9 mouse cellular contexts compared by ENCODE assay signal in genomic region chr2:92187061-92187460, GRCm38 (mm10).
DNase-seq lines count a peak whose midpoint lies in the region; ATAC-seq and TF ChIP-seq lines count a peak whose summit lies in the region.
"Had no signal": no experiment of that assay in that cellular context is flagged by ENCODE, and none has a peak within 500 bp of the region (broad histone marks: within the 10 kb centered on the region; RNA-seq: fewer than 3 reads in every experiment).

No protein-coding gene starts in this region.

- CTCF ChIA-PET in Patski (lab: Charles Lee) = interaction anchor here (1.2 kb wide), 1 partner anchor 14 kb away, joined by 3 read pairs; no protein-coding TSS in a partner anchor

- H3K27ac ChIP-seq in kidney, embryonic 14.5 days (ENCODE audit: low read depth, low read length) = no peak overlapping the region
- no peak overlapping the region for H3K27ac ChIP-seq in hindbrain, embryonic 10.5 days
- H3K27ac ChIP-seq in midbrain, embryonic 16.5 days (ENCODE audit: low read length) = no peak overlapping the region
- H3K27ac ChIP-seq: liver, embryonic 14.5 days had no signal

- peak overlapping the region; percentile 8; the same call in 1 of the 2 replicates for H3K4me2 ChIP-seq in kidney, embryonic 14.5 days (replicated peaks; ENCODE audit: low read depth, low read length)
- peak overlapping the region; percentile 83 for H3K4me2 ChIP-seq in midbrain, embryonic 16.5 days (ENCODE audit: low read length)

- in situ Hi-C loops in Patski (cut with MboI; ENCODE audit: low pct_unique_long_range_greater_than_20kb) = no loop called here

- no peaks in the 10 kb centered on the region for H3K9me3 ChIP-seq in kidney, embryonic 14.5 days (ENCODE audit: control insufficient read depth, low read length)
- no peaks in the 10 kb centered on the region for H3K9me3 ChIP-seq in hindbrain, embryonic 10.5 days
- no peaks in the 10 kb centered on the region for H3K9me3 ChIP-seq in midbrain, embryonic 16.5 days (replicated peaks; ENCODE audit: control insufficient read depth, low read length, poor library complexity, severe bottlenecking)

- POLR2A ChIA-PET in Patski (lab: Charles Lee) = interaction anchor here (0.6 kb wide), 1 partner anchor 33 kb away, joined by 3 read pairs; no protein-coding TSS in a partner anchor

- ATAC-seq in kidney, embryonic 14.5 days (ENCODE audit: low FRiP score, low TSS enrichment) = no peak
- no peak for ATAC-seq in Patski
- no peak for ATAC-seq in midbrain, embryonic 16.5 days
- ATAC-seq in megakaryocyte progenitor cell, adult 5-6 weeks (replicated peaks; ENCODE audit: poor library complexity) = no peak

- no peaks in the 10 kb centered on the region for H3K27me3 ChIP-seq in kidney, embryonic 14.5 days (ENCODE audit: control insufficient read depth, insufficient read depth, low read length)
- H3K27me3 ChIP-seq in Patski = no peaks in the 10 kb centered on the region
- no peaks in the 10 kb centered on the region for H3K27me3 ChIP-seq in hindbrain, embryonic 10.5 days (ENCODE audit: insufficient read depth, poor library complexity, severe bottlenecking)
- no peaks in the 10 kb centered on the region for H3K27me3 ChIP-seq in midbrain, embryonic 16.5 days (ENCODE audit: control insufficient read depth, insufficient read depth, low read depth, low read length)

- H3K9ac ChIP-seq in kidney, embryonic 14.5 days (ENCODE audit: low read depth, low read length) = no peak overlapping the region
- H3K9ac ChIP-seq in midbrain, embryonic 16.5 days (ENCODE audit: low read depth, low read length) = no peak overlapping the region
- H3K9ac ChIP-seq: liver, embryonic 14.5 days had no signal

- DNase-seq in kidney, adult 18-20 months = no peak
- DNase-seq in Patski (ENCODE audit: low read depth, low spot score) = no peak
- DNase-seq in hindbrain, embryonic 10.5 days (ENCODE audit: low spot score) = no peak
- DNase-seq in left cerebral cortex, adult 8-10 months (ENCODE audit: low spot score in 2 of 2) = no peak
- no peak for DNase-seq in kidney, adult 9 months

- 52% methylated on average over 6 of the region's 6 CpGs for WGBS in kidney, embryonic 14.5 days
- whole genome bisulfite sequencing in hindbrain, embryonic 10.5 days = 70% methylated on average over 6 of the region's 6 CpGs
- 54% methylated on average over 6 of the region's 6 CpGs for WGBS in midbrain, embryonic 16.5 days

- peaks cover 19% of the 10 kb centered on the region for H3K4me1 ChIP-seq in kidney, embryonic 14.5 days (ENCODE audit: control insufficient read depth, insufficient read depth, low read length)
- H3K4me1 ChIP-seq in hindbrain, embryonic 10.5 days (replicated peaks) = peaks cover 49% of the 10 kb centered on the region
- H3K4me1 ChIP-seq in midbrain, embryonic 16.5 days (ENCODE audit: control insufficient read depth, insufficient read depth, low read length) = peaks cover 35% of the 10 kb centered on the region

- H3K36me3 ChIP-seq in kidney, embryonic 14.5 days (ENCODE audit: control insufficient read depth, insufficient read depth, low read length) = no peaks in the 10 kb centered on the region
- no peaks in the 10 kb centered on the region for H3K36me3 ChIP-seq in hindbrain, embryonic 10.5 days
- H3K36me3 ChIP-seq in midbrain, embryonic 16.5 days (ENCODE audit: control insufficient read depth, insufficient read depth, low read length) = no peaks in the 10 kb centered on the region

- H3K4me3 ChIP-seq in kidney, embryonic 14.5 days (ENCODE audit: low read length) = peak overlapping the region; percentile 9; the same call in 1 of the 2 replicates
- peak overlapping the region; percentile 80 for H3K4me3 ChIP-seq in hindbrain, embryonic 10.5 days
- peak overlapping the region; percentile 11; the same call in 1 of the 2 replicates for H3K4me3 ChIP-seq in midbrain, embryonic 16.5 days (ENCODE audit: low read depth, low read length)

- TF ChIP-seq CTCF in Patski (IDR thresholded peaks at IDR 0.05) = peak; percentile 40

Comparison
In these comparisons a context has a peak if more than half of its experiments do, and no peak if none do; other contexts are left out.
1. H3K4me3 ChIP-seq: peak in every context shown above with its lines; median percentile 80 in hindbrain, embryonic 10.5 days; 11 in midbrain, embryonic 16.5 days; 9 in kidney, embryonic 14.5 days.